Mouse (Mus musculus) limb, embryonic 14.5 days (tissue): ENCODE data around the gene Mfap1a. TPM values are rescaled to one million over a fixed set of nuclear protein-coding genes. Genes with fewer than 3 reads are reported as not detected.
A peak's percentile ranks its signal among the peaks of the same experiment; 100 is the strongest.
"Not testable (repeated sequence)": the region's sequence is repeated elsewhere in the genome, so short reads cannot be mapped to it uniquely, and the experiment has no call there.

Source experiments
- ATAC-seq: fragments of 200-750 bp; cut with Nextera tagmentation; 2 replicates; pipeline ENCODE4 v1.8.0; 2017; ENCODE audit warnings: low read depth, moderate number of reproducible peaks, moderate TSS enrichment; ENCODE audit not compliant: low FRiP score
- DNase-seq: peaks from one replicate; pipeline ENCODE4 v3.0.0-alpha.2; 2015; ENCODE audit warnings: low spot score
- H3K27ac ChIP-seq: fragments of 300-500 bp; sonication (generic); replicated peaks from 2 replicates; pipeline ENCODE4 v1.5.1; 2014; ENCODE audit warnings: low read depth, mild to moderate bottlenecking, low read length, moderate library complexity, mixed read lengths
- H3K27me3 ChIP-seq: fragments of 300-500 bp; sonication (generic); 2 replicates; pipeline ENCODE4 v1.6.1; 2014; ENCODE audit warnings: low read length, mixed read lengths; ENCODE audit not compliant: control insufficient read depth, insufficient read depth
- H3K36me3 ChIP-seq: fragments of 300-500 bp; sonication (generic); 2 replicates; pipeline ENCODE4 v1.6.1; 2014; ENCODE audit warnings: mild to moderate bottlenecking, low read length, moderate library complexity, mixed read lengths; ENCODE audit not compliant: control insufficient read depth, insufficient read depth
- H3K4me1 ChIP-seq: fragments of 300-500 bp; sonication (generic); 2 replicates; pipeline ENCODE4 v1.6.1; 2014; ENCODE audit warnings: antibody characterized with exemption, low read length, mixed read lengths; ENCODE audit not compliant: control insufficient read depth, insufficient read depth
- H3K4me2 ChIP-seq: fragments of 300-500 bp; sonication (generic); replicated peaks from 2 replicates; pipeline ENCODE4 v1.6.1; 2014; ENCODE audit warnings: low read depth, mild to moderate bottlenecking, low read length, moderate library complexity; ENCODE audit not compliant: severe bottlenecking
- H3K4me3 ChIP-seq: fragments of 300-500 bp; sonication (generic); replicated peaks from 2 replicates; pipeline ENCODE4 v1.5.1; 2014; ENCODE audit warnings: low read length
- H3K9ac ChIP-seq: fragments of 300-500 bp; sonication (generic); 2 replicates; pipeline ENCODE4 v1.6.1; 2014; ENCODE audit warnings: mild to moderate bottlenecking, low read depth, low read length, moderate library complexity; ENCODE audit not compliant: severe bottlenecking
- H3K9me3 ChIP-seq: fragments of 300-500 bp; sonication (generic); 2 replicates; pipeline ENCODE4 v1.6.1; 2016; ENCODE audit warnings: low read length; ENCODE audit not compliant: control insufficient read depth
- POLR2A ChIP-seq: fragments of 200-500 bp; IDR thresholded peaks from 2 replicates; pipeline ENCODE4 v1.8.0; 2012; ENCODE audit warnings: inconsistent platforms, mild to moderate bottlenecking, moderate library complexity, borderline replicate concordance; ENCODE audit not compliant: insufficient read depth, insufficient read length; ENCODE audit errors: extremely low read depth
- WGBS: fragments of 180-500 bp; shearing (Covaris S2); extraction: QIAGEN DNeasy Blood & Tissue Kit; methylation state at CpG from one replicate; pipeline ENCODE4 v1.1.7; 2014; 5-methylcytosine and 5-hydroxymethylcytosine counted together
- polyA plus RNA-seq, 2 experiments: library from polyadenylated mRNA; depleted of rRNA in 1 of 2; stranded (reverse) in 1 of 2; unstranded in 1 of 2; fragments of >200 nt; fragmentation: Nextera tagmentation in 1 of 2; extraction: Ambion mirVana in 1 of 2; gene quantifications; 2 replicates each; pipeline versions ENCODE4 v1.2.1 to v1.2.3; 2012 to 2014

Gene Mfap1a
- polyA plus RNA-seq, 2 experiments: 14.6 to 23.8 TPM

DNA sequence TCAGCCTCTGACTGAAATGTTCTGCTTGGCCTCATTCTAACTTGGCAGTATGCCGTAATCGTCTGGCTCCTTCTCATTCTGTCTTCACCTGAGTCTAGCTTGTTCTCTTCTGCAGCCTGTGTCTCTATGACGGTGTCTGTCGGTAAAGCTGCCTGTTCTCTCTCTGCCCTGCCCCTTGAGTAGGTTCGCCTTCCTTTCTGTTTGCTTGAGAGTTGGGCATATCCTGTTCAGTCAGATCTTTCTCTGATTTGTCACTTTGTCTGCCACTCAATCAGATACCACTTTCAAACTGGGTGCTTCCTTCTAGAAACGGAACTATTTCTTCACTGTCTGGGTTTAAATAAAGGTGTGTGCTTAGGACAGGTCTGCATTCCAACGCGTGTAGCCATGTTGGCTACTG, 4.9 kb upstream of the Mfap1a start:
- H3K36me3 ChIP-seq: peaks cover 20% of the 10 kb centered on the region
- no peak overlapping the region for H3K4me3 ChIP-seq

DNA sequence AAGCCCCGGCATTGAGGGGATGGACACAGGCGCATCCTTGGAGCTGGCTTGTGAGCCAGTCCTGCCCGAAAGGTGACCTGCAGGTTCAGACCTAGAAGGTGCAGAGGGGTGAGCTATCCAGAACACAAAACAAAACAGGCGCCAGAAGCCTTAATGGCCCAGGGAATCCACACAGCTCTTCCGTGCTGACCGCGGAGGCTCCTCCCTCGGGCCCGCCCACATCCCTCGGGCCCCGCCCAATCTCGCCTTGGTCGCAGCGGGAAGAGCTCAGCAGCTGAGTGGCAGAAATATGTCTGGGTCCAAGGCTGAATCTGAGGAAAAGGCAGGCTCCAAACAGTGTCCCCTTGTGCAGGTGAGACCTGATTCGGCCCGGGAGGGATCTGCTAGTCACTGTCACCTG, 3.1 kb upstream of the Mfap1a start:
- Histone ChIP-seq H3K4me3 (peak overlapping the region; percentile 33), H3K27me3 (no peaks in the 10 kb centered on the region), H3K4me1 (peaks cover 12% of the 10 kb centered on the region; the same call in 1 of the 2 replicates), H3K4me2 (peak overlapping the region; percentile 44), H3K36me3 (peaks cover 16% of the 10 kb centered on the region), H3K9ac (no peak overlapping the region), H3K27ac (no peak overlapping the region), H3K9me3 (no peaks in the 10 kb centered on the region)
- DNase-seq (peak; percentile 31), ATAC-seq (0 out of 2 replicates have a peak, but pooled peaks have one; percentile 34)
- no peak for TF ChIP-seq POLR2A
- WGBS: 15% methylated on average over 16 of the region's 16 CpGs

More for the DNA sequence above, 4.9 kb upstream of the Mfap1a start:
- Histone ChIP-seq H3K27ac (no peak overlapping the region), H3K9me3 (no peaks in the 10 kb centered on the region), H3K9ac (no peak overlapping the region), H3K4me1 (peaks cover 12% of the 10 kb centered on the region; the same call in 1 of the 2 replicates), H3K27me3 (no peaks in the 10 kb centered on the region), H3K4me2 (no peak overlapping the region)
- DNase-seq: no peak
- no peak for ATAC-seq
- 95% methylated on average over 8 of the region's 8 CpGs for WGBS
- TF ChIP-seq POLR2A: no peak

DNA sequence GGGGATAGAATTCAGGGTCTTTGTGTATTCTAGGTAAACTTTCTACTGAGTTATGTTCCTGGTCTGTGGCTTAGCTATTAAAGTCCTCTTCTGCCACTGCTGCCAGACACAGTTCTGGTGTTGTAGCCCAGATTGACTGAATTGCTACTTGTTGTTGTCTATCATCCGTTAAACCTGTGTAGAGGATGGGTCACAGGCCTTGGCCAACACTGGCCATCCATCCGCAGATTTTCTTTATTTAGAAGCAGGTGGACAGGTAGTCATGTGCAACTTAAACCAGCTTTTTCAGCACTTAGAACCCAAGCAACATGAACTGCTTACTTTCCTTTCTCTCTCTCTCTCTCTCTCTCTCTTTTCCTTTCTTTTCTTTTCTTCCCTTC, 1.5 kb upstream of the Mfap1a start:
- Histone ChIP-seq H3K9ac (peak overlapping the region; percentile 64), H3K27ac (no peak overlapping the region), H3K4me2 (peak overlapping the region; percentile 50), H3K9me3 (no peaks in the 10 kb centered on the region), H3K4me1 (peaks cover 12% of the 10 kb centered on the region; the same call in 1 of the 2 replicates), H3K4me3 (peak overlapping the region; percentile 51), H3K27me3 (no peaks in the 10 kb centered on the region), H3K36me3 (peaks cover 14% of the 10 kb centered on the region)
- DNase-seq: no peak
- 82% methylated on average over 2 of the region's 2 CpGs for WGBS
- no peak for ATAC-seq
- no peak for TF ChIP-seq POLR2A

DNA sequence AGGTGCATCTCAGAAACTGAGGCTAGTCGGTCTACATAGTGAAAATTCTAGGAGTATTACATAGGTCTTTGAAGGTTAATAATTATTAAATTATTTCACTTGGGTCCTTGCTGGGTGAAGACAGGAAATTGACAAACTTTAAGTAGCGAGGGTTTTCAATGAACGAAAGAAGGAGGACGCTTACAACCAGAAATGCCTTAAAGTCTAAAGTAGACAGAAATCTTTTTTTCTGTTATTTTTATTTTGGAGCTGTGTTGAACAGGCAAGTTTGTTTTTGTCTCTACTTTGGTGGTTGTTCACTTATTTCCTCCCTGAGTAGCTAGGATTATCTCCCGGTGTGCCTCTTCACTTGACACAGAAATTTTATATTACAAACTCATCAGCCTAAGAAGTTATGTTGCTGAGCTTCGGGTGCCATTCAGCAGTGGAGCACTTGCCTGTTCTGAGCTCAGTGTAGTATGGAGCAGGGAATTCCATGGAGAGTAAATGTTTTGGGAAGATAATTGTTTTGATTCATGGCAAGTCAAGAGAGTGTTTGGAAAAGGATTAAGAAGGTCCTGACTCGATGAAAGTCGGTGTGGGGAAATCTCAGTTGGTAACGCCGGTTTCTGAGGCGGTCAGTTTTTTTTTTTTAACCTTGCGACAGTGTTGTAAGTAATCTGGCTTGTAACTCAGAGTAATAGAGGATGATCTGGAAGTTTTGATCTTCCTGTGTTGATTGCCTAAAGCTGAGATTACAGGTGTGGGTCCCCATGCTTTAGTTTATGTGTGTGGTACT, 897 bp upstream of the Mfap1a start:
- 24% methylated on average over 12 of the region's 12 CpGs for WGBS

DNA sequence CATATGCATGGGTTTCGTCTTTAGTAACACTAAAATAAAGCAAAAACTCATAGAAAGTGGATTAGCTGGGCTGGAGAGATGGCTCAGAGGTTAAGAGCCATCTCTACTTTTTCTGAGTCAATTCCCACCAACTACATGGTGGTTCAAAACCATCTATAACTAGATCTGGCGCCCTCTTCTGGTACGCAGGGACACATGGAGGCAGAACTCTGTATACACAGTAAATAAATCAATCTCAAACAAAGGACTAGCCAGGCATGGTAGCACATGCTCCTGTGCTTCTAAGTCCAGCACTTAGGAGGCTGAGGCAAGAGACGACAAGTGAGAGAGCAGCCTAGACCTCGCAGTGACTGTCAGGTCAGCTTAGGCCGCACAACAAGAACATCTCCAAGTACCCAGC, 4.9 kb downstream of the Mfap1a start:
- not testable (repeated sequence) for H3K27me3 ChIP-seq, H3K4me3 ChIP-seq, H3K9ac ChIP-seq, H3K36me3 ChIP-seq, H3K9me3 ChIP-seq, H3K4me2 ChIP-seq, H3K27ac ChIP-seq, ATAC-seq, H3K4me1 ChIP-seq, DNase-seq
- WGBS: 67% methylated on average over 1 of the region's 6 CpGs

More for the DNA sequence above, 897 bp upstream of the Mfap1a start:
- Histone ChIP-seq H3K4me2 (peak overlapping the region; percentile 50), H3K9me3 (no peaks in the 10 kb centered on the region), H3K4me1 (peaks cover 12% of the 10 kb centered on the region; the same call in 1 of the 2 replicates), H3K36me3 (peaks cover 14% of the 10 kb centered on the region), H3K9ac (peak overlapping the region; percentile 64), H3K27me3 (no peaks in the 10 kb centered on the region), H3K27ac (no peak overlapping the region), H3K4me3 (peak overlapping the region; percentile 51)
- ATAC-seq (no peak), DNase-seq (no peak)
- TF ChIP-seq POLR2A: no peak

DNA sequence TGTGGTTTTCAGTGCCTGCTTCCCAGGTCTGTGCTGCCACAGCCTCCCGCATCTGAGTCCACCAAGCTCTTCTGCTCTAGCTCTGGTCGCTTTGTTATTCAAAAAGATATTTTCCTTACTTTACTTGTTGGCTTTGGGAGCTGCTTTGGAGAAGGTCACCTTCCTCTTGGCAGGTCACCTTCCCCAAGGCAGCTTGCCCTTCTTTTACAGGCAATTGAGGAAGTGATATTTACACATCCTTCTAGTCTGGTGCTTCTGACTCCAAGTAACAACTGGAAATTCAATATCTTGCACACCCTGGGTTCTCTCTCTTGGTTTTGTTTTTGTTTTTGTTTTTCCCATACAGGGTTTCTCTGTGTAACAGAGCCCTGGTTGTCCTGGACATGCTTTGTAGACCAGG, 22.1 kb downstream of the Mfap1a start:
- H3K4me2 ChIP-seq, H3K9me3 ChIP-seq, DNase-seq, H3K4me1 ChIP-seq, H3K27ac ChIP-seq, ATAC-seq, H3K9ac ChIP-seq, H3K36me3 ChIP-seq, H3K4me3 ChIP-seq, H3K27me3 ChIP-seq: not testable (repeated sequence)
- WGBS: 80% methylated on average over 1 of the region's 2 CpGs
